Mouse (Mus musculus) olfactory bulb, adult 2 months (tissue): ENCODE results near the gene Cyp1a2.

Experiments
- CTCF ChIP-seq: fragments of 200-500 bp; IDR thresholded peaks from 2 replicates; pipeline ENCODE4 v1.5.1; 2012; ENCODE audit warnings: low read depth, mild to moderate bottlenecking, low read length, moderate library complexity; ENCODE audit not compliant: insufficient read depth
- POLR2A ChIP-seq: fragments of 200-500 bp; IDR thresholded peaks from 2 replicates; pipeline ENCODE4 v1.6.1; 2012; ENCODE audit warnings: mild to moderate bottlenecking, low read depth, low read length, moderate library complexity; ENCODE audit not compliant: insufficient read depth

DNA sequence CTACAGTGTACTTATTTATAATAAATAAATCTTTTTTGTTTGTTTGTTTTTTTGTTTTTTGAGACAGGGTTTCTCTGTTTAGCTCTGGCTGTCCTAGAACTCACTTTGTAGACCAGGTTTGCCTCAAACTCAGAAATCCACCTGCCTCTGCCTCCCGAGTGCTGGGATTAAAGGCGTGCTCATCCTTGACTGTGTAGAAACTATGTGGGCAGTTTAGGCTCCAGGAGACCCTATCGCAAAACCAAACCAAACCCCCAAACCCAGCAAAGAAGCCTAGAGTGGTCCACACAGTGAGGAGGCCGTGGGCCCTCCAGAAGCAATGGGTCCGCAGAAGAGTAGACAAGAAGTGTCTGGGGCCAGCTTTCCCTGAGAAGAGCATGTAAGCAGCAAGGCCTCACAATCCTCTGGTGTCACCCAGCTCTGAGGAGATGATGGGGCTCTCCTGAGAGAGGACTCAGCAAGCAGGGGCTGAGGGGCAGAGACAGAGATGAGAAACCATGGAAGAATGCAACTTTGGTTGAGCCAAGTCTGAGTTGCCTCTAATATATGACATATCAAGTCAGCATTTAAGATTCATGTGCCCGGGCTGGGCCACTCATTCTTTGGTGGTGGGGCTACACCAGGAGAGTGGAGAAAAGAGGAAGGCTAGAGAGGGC is 33.2 kb downstream of the Cyp1a2 start:
- TF ChIP-seq POLR2A (no peak), CTCF (no peak)
